Mouse (Mus musculus) E14TG2a.4 (cell line): ENCODE results near the gene Xkrx.

Experiments
- CTCF ChIP-seq: conservative IDR thresholded peaks from 2 replicates; pipeline ENCODE4 v1.5.1; 2014; ENCODE audit warnings: low read length
- POU5F1 ChIP-seq: IDR thresholded peaks from 2 replicates; pipeline ENCODE4 v1.6.1; 2014; ENCODE audit warnings: low read length, borderline replicate concordance

- peak; percentile 31 for TF ChIP-seq CTCF
- TF ChIP-seq POU5F1 = no peak
These were observed 28.1 kb downstream of the Xkrx start for GRCm38 (mm10) chrX:134133821-134134220.
